Mouse (Mus musculus) hindbrain, embryonic 15.5 days (tissue): ENCODE measurements around the gene Tes. TPM values are rescaled to one million over a fixed set of nuclear protein-coding genes. Genes with fewer than 3 reads are reported as not detected.
A peak's percentile ranks its signal among the peaks of the same experiment; 100 is the strongest.

Source experiments
- ATAC-seq: fragments of 200-750 bp; cut with Nextera tagmentation; 2 replicates; pipeline ENCODE4 v1.8.0; 2017; ENCODE audit warnings: low read depth, moderate number of reproducible peaks, moderate TSS enrichment; ENCODE audit not compliant: low FRiP score
- H3K27ac ChIP-seq: fragments of 300-500 bp; sonication (generic); replicated peaks from 2 replicates; pipeline ENCODE4 v1.5.1; 2015; ENCODE audit warnings: mild to moderate bottlenecking, inconsistent platforms
- H3K27me3 ChIP-seq: fragments of 300-500 bp; sonication (generic); 2 replicates; pipeline ENCODE4 v1.6.1; 2015; ENCODE audit warnings: control low read depth, inconsistent platforms
- H3K36me3 ChIP-seq: fragments of 300-500 bp; sonication (generic); 2 replicates; pipeline ENCODE4 v1.6.1; 2015; ENCODE audit warnings: control low read depth, inconsistent platforms
- H3K4me1 ChIP-seq: fragments of 300-500 bp; sonication (generic); replicated peaks from 2 replicates; pipeline ENCODE4 v1.6.1; 2015; ENCODE audit warnings: control low read depth, inconsistent platforms
- H3K4me2 ChIP-seq: fragments of 300-500 bp; sonication (generic); 2 replicates; pipeline ENCODE4 v1.6.1; 2015; ENCODE audit warnings: moderate library complexity, mild to moderate bottlenecking, inconsistent platforms
- H3K4me3 ChIP-seq: fragments of 300-500 bp; sonication (generic); 2 replicates; pipeline ENCODE4 v1.5.1; 2015; ENCODE audit warnings: mild to moderate bottlenecking, inconsistent platforms
- H3K9ac ChIP-seq: fragments of 300-500 bp; sonication (generic); 2 replicates; pipeline ENCODE4 v1.6.1; 2015; ENCODE audit warnings: inconsistent platforms
- H3K9me3 ChIP-seq: fragments of 300-500 bp; sonication (generic); 2 replicates; pipeline ENCODE4 v1.6.1; 2016; ENCODE audit warnings: control low read depth, inconsistent platforms
- WGBS: fragments of 180-500 bp; shearing (Covaris S2); methylation state at CpG from one replicate; pipeline ENCODE4 v1.1.7; 2015; 5-methylcytosine and 5-hydroxymethylcytosine counted together
- polyA plus RNA-seq: library from polyadenylated mRNA; unstranded; fragments of >200 nt; fragmentation: Nextera tagmentation; extraction: Ambion mirVana; gene quantifications from 2 replicates; pipeline ENCODE4 v1.2.1, GENCODE M21; 2015

Tes gene
- polyA plus RNA-seq: 54.4 and 57.1 TPM in 2 replicates

GRCm38 (mm10) chr6:17064936-17065790, at the start of gene Tes:
Tes (plus strand) TSS chr6:17065149.
- Histone ChIP-seq H3K9ac (peak within 1 kb of the TSS; percentile 73), H3K9me3 (no peaks in the 10 kb centered on the region), H3K4me2 (peak within 1 kb of the TSS; percentile 80), H3K4me3 (peak within 1 kb of the TSS; percentile 67), H3K36me3 (no peaks in the 10 kb centered on the region), H3K27ac (peak within 1 kb of the TSS; percentile 46; the same call in 1 of the 2 replicates), H3K27me3 (no peaks in the 10 kb centered on the region), H3K4me1 (peaks cover 20% of the 10 kb centered on the region)
- ATAC-seq: peak; percentile 97
- WGBS: under 1% methylated on average over 62 of the region's 63 CpGs

- H3K4me2 ChIP-seq: no peak overlapping the region
- no peaks in the 10 kb centered on the region for H3K9me3 ChIP-seq
- no peaks in the 10 kb centered on the region for H3K27me3 ChIP-seq
- no peak for ATAC-seq
- no peak overlapping the region for H3K9ac ChIP-seq
- no peaks in the 10 kb centered on the region for H3K36me3 ChIP-seq
- 79% methylated on average over 7 of the region's 7 CpGs for WGBS
- H3K4me3 ChIP-seq: no peak overlapping the region
- H3K27ac ChIP-seq: no peak overlapping the region
- H3K4me1 ChIP-seq: no peaks in the 10 kb centered on the region
Measured at GRCm38 (mm10) chr6:17025886-17026285, 39.1 kb upstream of the Tes start.

- ATAC-seq: no peak
- no peak overlapping the region for H3K27ac ChIP-seq
- no peaks in the 10 kb centered on the region for H3K36me3 ChIP-seq
- 25% methylated on average over 8 of the region's 8 CpGs for WGBS
- H3K4me2 ChIP-seq: no peak overlapping the region
- H3K4me1 ChIP-seq: no peaks in the 10 kb centered on the region
- H3K27me3 ChIP-seq: no peaks in the 10 kb centered on the region
- no peak overlapping the region for H3K4me3 ChIP-seq
- H3K9me3 ChIP-seq: no peaks in the 10 kb centered on the region
- H3K9ac ChIP-seq: no peak overlapping the region
Measured at GRCm38 (mm10) chr6:17027572-17027971, 37.4 kb upstream of the Tes start.

GRCm38 (mm10) chr6:17028809-17029208, 36.1 kb upstream of the Tes start:
- Histone ChIP-seq H3K9me3 (no peaks in the 10 kb centered on the region), H3K27me3 (no peaks in the 10 kb centered on the region), H3K36me3 (no peaks in the 10 kb centered on the region), H3K27ac (no peak overlapping the region), H3K4me2 (no peak overlapping the region), H3K4me1 (no peaks in the 10 kb centered on the region), H3K4me3 (no peak overlapping the region), H3K9ac (no peak overlapping the region)
- ATAC-seq: no peak
- 86% methylated on average over 8 of the region's 8 CpGs for WGBS

GRCm38 (mm10) chr6:17032231-17032728, 32.7 kb upstream of the Tes start:
- Histone ChIP-seq H3K9me3 (no peaks in the 10 kb centered on the region), H3K4me1 (no peaks in the 10 kb centered on the region), H3K27ac (no peak overlapping the region), H3K4me2 (no peak overlapping the region), H3K9ac (no peak overlapping the region), H3K4me3 (no peak overlapping the region), H3K36me3 (no peaks in the 10 kb centered on the region), H3K27me3 (no peaks in the 10 kb centered on the region)
- ATAC-seq: no peak
- 5% methylated on average over 2 of the region's 2 CpGs for WGBS

- H3K9ac ChIP-seq: no peak overlapping the region
- H3K4me3 ChIP-seq: no peak overlapping the region
- no peaks in the 10 kb centered on the region for H3K9me3 ChIP-seq
- H3K4me2 ChIP-seq: no peak overlapping the region
- H3K27ac ChIP-seq: no peak overlapping the region
- no peak for ATAC-seq
- 94% methylated on average over 2 of the region's 2 CpGs for WGBS
- no peaks in the 10 kb centered on the region for H3K27me3 ChIP-seq
- no peaks in the 10 kb centered on the region for H3K4me1 ChIP-seq
- H3K36me3 ChIP-seq: no peaks in the 10 kb centered on the region
Measured at GRCm38 (mm10) chr6:17034095-17034494, 30.9 kb upstream of the Tes start.

- no peak for ATAC-seq
- no peak overlapping the region for H3K4me2 ChIP-seq
- H3K4me3 ChIP-seq: no peak overlapping the region
- H3K36me3 ChIP-seq: no peaks in the 10 kb centered on the region
- no peaks in the 10 kb centered on the region for H3K27me3 ChIP-seq
- no peak overlapping the region for H3K27ac ChIP-seq
- H3K4me1 ChIP-seq: no peaks in the 10 kb centered on the region
- no peak overlapping the region for H3K9ac ChIP-seq
- no peaks in the 10 kb centered on the region for H3K9me3 ChIP-seq
Measured at GRCm38 (mm10) chr6:17035228-17035627, 29.7 kb upstream of the Tes start.

- Histone ChIP-seq H3K4me3 (no peak overlapping the region), H3K9ac (no peak overlapping the region), H3K27ac (no peak overlapping the region), H3K9me3 (no peaks in the 10 kb centered on the region), H3K27me3 (no peaks in the 10 kb centered on the region), H3K4me1 (no peaks in the 10 kb centered on the region), H3K4me2 (no peak overlapping the region), H3K36me3 (no peaks in the 10 kb centered on the region)
- no peak for ATAC-seq
- WGBS: 78% methylated on average over 4 of the region's 4 CpGs
Measured at GRCm38 (mm10) chr6:17051432-17052025, 13.4 kb upstream of the Tes start.

GRCm38 (mm10) chr6:17053028-17053660, 11.8 kb upstream of the Tes start:
- ATAC-seq: no peak
- Histone ChIP-seq H3K9me3 (no peaks in the 10 kb centered on the region), H3K27me3 (no peaks in the 10 kb centered on the region), H3K4me3 (no peak overlapping the region), H3K9ac (no peak overlapping the region), H3K4me2 (no peak overlapping the region), H3K4me1 (no peaks in the 10 kb centered on the region), H3K36me3 (no peaks in the 10 kb centered on the region), H3K27ac (no peak overlapping the region)
- 74% methylated on average over 6 of the region's 6 CpGs for WGBS

- H3K4me1 ChIP-seq: no peaks in the 10 kb centered on the region
- H3K36me3 ChIP-seq: no peaks in the 10 kb centered on the region
- H3K4me3 ChIP-seq: no peak overlapping the region
- H3K27me3 ChIP-seq: no peaks in the 10 kb centered on the region
- ATAC-seq: no peak
- 83% methylated on average over 2 of the region's 2 CpGs for WGBS
- no peak overlapping the region for H3K27ac ChIP-seq
- no peaks in the 10 kb centered on the region for H3K9me3 ChIP-seq
- H3K4me2 ChIP-seq: no peak overlapping the region
- H3K9ac ChIP-seq: no peak overlapping the region
Measured at GRCm38 (mm10) chr6:17054781-17055180, 10.2 kb upstream of the Tes start.

GRCm38 (mm10) chr6:17055659-17056058, 9.3 kb upstream of the Tes start:
- no peaks in the 10 kb centered on the region for H3K4me1 ChIP-seq
- no peak overlapping the region for H3K4me3 ChIP-seq
- H3K27me3 ChIP-seq: no peaks in the 10 kb centered on the region
- no peaks in the 10 kb centered on the region for H3K9me3 ChIP-seq
- no peak overlapping the region for H3K9ac ChIP-seq
- no peaks in the 10 kb centered on the region for H3K36me3 ChIP-seq
- no peak overlapping the region for H3K27ac ChIP-seq
- H3K4me2 ChIP-seq: no peak overlapping the region
- 71% methylated on average over 2 of the region's 2 CpGs for WGBS
- no peak for ATAC-seq

- H3K4me1 ChIP-seq: peaks cover under 1% of the 10 kb centered on the region; the same call in 1 of the 2 replicates
- WGBS: 88% methylated on average over 2 of the region's 2 CpGs
- ATAC-seq: no peak
Measured at GRCm38 (mm10) chr6:17059501-17059900, 5.4 kb upstream of the Tes start.

More at GRCm38 (mm10) chr6:17059501-17059900, 5.4 kb upstream of the Tes start:
- H3K4me2 ChIP-seq: no peak overlapping the region
- no peak overlapping the region for H3K9ac ChIP-seq
- H3K27me3 ChIP-seq: no peaks in the 10 kb centered on the region
- H3K27ac ChIP-seq: no peak overlapping the region
- H3K36me3 ChIP-seq: no peaks in the 10 kb centered on the region
- no peak overlapping the region for H3K4me3 ChIP-seq
- H3K9me3 ChIP-seq: no peaks in the 10 kb centered on the region
